Mouse (Mus musculus): Measurements from ENCODE around the gene Yif1a. TPM values are rescaled to one million over a fixed set of nuclear protein-coding genes. Genes with fewer than 3 reads are reported as not detected.

Yif1a gene
- polyA plus RNA-seq, 1 experiment from 2014 or later: 95.3 TPM

DNA sequence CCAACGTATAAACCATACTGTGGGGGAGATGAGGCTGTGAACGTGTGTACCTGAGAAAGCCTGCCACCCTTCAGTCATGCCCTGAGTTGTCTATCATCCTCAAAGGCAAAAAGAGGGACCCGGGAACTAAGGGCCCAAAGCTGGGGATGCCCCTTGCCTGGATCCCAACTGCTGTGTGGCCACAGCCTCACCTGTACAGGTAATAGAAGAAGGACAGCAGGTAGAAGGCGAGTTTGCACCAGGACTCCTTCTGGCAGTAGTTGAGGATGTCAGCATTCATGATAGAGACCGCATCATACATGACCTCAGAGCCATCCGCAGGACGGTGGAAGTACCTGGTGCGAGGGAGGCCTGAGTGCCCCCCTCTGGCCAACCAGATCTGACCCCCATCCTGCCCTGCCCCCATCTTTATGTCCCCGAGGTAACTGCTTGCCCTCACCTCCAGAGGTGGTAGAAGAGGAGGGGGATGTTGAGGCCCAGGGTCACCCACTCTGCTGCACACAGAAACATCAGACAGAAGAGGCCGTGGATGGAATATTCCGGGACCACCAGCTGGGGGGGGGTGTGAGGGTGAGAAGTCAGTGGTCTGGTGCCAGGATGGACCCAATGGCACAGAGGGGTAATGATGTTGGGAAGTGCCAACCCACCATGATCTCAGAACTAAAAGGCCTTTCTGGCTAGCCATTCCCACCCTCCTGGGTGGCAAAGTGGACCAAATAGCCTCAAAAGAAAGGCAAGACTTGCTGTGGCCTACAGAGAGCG is 5.3 kb downstream of the Yif1a start:
- peaks cover 3% of the 10 kb centered on the region; the same call in 1 of the 2 replicates for H3K27me3 ChIP-seq (ENCODE audit: control insufficient read depth, insufficient read depth, low read depth, low read length)
- H3K9ac ChIP-seq (ENCODE audit: low read length): no peak overlapping the region
- no peaks in the 10 kb centered on the region for H3K9me3 ChIP-seq (ENCODE audit: control insufficient read depth, low read length)
- peaks cover 14% of the 10 kb centered on the region for H3K36me3 ChIP-seq (ENCODE audit: control insufficient read depth, insufficient read depth, low read length)
- no peak overlapping the region for H3K4me3 ChIP-seq (ENCODE audit: low read length)
- 69% methylated on average over 12 of the region's 12 CpGs for WGBS
- H3K27ac ChIP-seq (ENCODE audit: low read length): no peak overlapping the region
- H3K4me2 ChIP-seq (ENCODE audit: low read depth, low read length): no peak overlapping the region
- ATAC-seq (ENCODE audit: low read depth): no peak
- peaks cover 16% of the 10 kb centered on the region for H3K4me1 ChIP-seq (replicated peaks; ENCODE audit: control insufficient read depth, insufficient read depth, low read length)

DNA sequence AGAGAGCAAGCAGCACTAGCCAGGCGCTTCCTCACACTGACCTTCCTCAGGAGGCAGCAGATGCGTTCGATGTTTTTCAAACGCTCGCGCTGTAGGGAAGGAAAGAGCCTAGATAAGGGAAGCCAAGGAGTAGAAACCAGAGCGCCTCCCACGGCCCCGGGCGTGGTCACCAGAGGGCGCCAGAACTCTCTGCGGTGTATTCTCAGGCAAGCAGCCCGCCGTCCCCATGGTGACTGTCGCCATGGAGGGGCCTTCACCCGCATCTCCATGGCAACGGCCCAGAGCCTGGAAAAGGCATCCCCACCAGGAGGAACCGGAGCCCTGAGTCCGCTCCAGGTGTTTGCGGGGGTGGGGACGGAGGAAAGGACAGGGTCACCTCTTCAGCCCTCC is 5.9 kb downstream of the Yif1a start:
- H3K9me3 ChIP-seq (ENCODE audit: control insufficient read depth, low read length): no peaks in the 10 kb centered on the region
- no peak overlapping the region for H3K9ac ChIP-seq (ENCODE audit: low read length)
- peaks cover 3% of the 10 kb centered on the region; the same call in 1 of the 2 replicates for H3K27me3 ChIP-seq (ENCODE audit: control insufficient read depth, insufficient read depth, low read depth, low read length)
- peaks cover 14% of the 10 kb centered on the region for H3K36me3 ChIP-seq (ENCODE audit: control insufficient read depth, insufficient read depth, low read length)
- H3K4me1 ChIP-seq (replicated peaks; ENCODE audit: control insufficient read depth, insufficient read depth, low read length): peaks cover 14% of the 10 kb centered on the region
- H3K4me3 ChIP-seq (ENCODE audit: low read length): no peak overlapping the region
- WGBS: 1% methylated on average over 21 of the region's 21 CpGs
- H3K27ac ChIP-seq (ENCODE audit: low read length): no peak overlapping the region
- peak; percentile 69 for ATAC-seq (ENCODE audit: low read depth)
- no peak overlapping the region for H3K4me2 ChIP-seq (ENCODE audit: low read depth, low read length)

DNA sequence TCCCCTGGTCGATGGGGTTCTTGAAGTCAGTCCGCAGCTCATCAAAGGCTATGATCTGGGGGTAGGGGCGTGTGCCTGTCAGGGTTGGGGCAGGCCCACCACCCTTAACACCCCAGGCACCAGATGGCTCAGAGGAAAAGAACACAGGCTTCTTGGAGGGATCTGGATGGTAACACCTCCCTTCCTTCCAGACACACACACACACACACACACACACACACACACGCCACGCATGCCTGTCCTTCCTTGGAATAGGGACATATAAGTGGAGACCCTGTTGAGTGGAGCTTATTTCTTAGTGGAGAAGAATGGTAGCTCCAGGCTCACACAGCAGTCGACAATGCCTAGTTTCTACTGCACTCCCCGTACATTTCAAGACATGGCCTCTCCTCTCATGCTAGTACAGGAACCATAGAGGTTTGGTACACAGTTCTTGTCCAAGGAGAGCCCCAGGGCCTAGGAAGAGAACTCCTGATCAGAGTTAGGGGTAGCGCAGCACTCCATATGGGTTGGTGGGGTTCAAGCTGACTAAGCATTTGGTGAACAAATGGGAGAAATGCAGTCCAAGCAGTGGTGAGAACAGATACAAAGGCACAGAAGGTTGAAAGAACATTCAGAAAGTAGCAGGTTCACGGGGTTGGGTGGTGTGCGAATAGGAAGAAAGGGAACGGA is 6.5 kb downstream of the Yif1a start:
- Histone ChIP-seq H3K27me3 (ENCODE audit: control insufficient read depth, insufficient read depth, low read depth, low read length) (peaks cover 3% of the 10 kb centered on the region; the same call in 1 of the 2 replicates), H3K9me3 (ENCODE audit: control insufficient read depth, low read length) (no peaks in the 10 kb centered on the region), H3K27ac (ENCODE audit: low read length) (no peak overlapping the region), H3K36me3 (ENCODE audit: control insufficient read depth, insufficient read depth, low read length) (peaks cover 15% of the 10 kb centered on the region), H3K9ac (ENCODE audit: low read length) (no peak overlapping the region), H3K4me1 (replicated peaks; ENCODE audit: control insufficient read depth, insufficient read depth, low read length) (peaks cover 12% of the 10 kb centered on the region), H3K4me3 (ENCODE audit: low read length) (no peak overlapping the region), H3K4me2 (ENCODE audit: low read depth, low read length) (no peak overlapping the region)
- 40% methylated on average over 11 of the region's 11 CpGs for WGBS
- ATAC-seq (ENCODE audit: low read depth): peak; percentile 0; the same call in 1 of the 2 replicates

DNA sequence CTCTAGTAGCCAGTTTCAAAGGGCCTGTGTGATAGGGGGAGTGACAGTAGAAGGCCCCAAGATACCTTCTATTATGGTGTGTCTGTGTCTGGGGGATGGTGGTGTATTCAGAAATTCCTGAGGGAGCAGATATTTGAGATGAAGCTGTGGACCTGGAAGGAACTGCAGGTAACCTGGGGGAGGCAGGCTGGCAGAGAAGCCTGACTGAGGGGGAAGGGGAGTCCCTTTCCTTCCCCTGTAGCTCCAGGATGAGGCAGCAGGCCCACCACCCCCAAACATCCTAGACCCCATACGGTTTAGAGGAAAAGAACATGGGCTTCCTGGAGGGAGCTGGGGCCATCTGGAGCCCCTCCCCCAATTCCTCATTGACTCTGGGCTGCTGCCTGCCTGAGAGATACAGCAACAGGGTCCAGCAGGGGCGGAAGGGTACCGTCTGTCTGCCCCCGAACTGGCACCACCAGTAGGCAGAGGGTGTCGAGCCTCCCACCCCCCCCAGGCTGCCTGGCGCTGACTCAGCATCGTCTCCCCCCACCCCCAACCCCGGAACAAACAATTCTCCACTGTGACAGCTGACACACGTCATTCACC is 7.6 kb downstream of the Yif1a start:
- Histone ChIP-seq H3K4me3 (ENCODE audit: low read length) (no peak overlapping the region), H3K4me1 (replicated peaks; ENCODE audit: control insufficient read depth, insufficient read depth, low read length) (peaks cover 12% of the 10 kb centered on the region), H3K27me3 (ENCODE audit: control insufficient read depth, insufficient read depth, low read depth, low read length) (peaks cover 3% of the 10 kb centered on the region; the same call in 1 of the 2 replicates), H3K4me2 (ENCODE audit: low read depth, low read length) (no peak overlapping the region), H3K9ac (ENCODE audit: low read length) (no peak overlapping the region), H3K9me3 (ENCODE audit: control insufficient read depth, low read length) (no peaks in the 10 kb centered on the region), H3K36me3 (ENCODE audit: control insufficient read depth, insufficient read depth, low read length) (peaks cover 24% of the 10 kb centered on the region), H3K27ac (ENCODE audit: low read length) (no peak overlapping the region)
- no peak for ATAC-seq (ENCODE audit: low read depth)
- WGBS: 7% methylated on average over 9 of the region's 9 CpGs

DNA sequence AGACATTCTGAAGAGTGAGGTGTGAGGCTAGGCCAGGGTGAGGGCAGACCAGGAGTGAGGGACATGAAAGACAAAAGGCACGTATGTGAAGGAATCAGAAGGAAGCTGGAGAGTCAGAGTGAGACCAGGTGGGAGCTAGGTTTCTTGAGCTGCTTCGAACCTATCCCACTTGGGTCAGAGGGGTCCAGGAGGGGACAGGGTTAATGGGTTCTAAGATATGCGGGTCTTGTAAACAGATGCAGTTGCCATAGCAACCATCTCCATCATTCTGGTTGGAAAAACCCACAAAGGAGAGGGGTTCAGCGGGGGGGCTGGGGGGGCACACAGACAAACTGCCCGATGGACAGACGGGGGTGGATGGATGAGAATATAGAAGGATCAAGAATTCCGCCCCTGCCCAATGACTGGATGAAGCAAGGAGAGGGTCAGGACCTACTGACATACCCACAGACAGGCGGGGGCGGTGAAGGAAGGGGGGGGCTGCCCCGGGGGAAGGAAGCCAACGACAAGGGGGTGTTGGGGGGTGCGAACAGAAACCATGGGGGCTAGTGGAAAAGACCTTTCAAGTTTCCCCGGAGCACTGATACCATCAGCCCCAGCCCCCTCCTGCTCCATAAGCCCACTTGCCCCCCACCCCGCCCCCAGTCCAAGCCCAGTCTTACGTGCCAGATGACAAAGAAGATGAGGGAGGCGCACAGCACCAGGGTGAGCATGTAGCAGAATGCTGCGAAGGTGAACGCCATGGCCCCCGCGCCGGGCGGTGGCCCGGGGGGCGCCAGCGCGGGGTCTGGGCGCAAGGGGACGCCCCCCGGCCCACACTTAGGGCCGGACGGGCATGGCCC is 9.4 kb downstream of the Yif1a start:
- H3K4me3 ChIP-seq (ENCODE audit: low read length): peak overlapping the region; percentile 57
- peaks cover 19% of the 10 kb centered on the region for H3K36me3 ChIP-seq (ENCODE audit: control insufficient read depth, insufficient read depth, low read length)
- H3K4me1 ChIP-seq (replicated peaks; ENCODE audit: control insufficient read depth, insufficient read depth, low read length): peaks cover 12% of the 10 kb centered on the region
- no peak overlapping the region for H3K27ac ChIP-seq (ENCODE audit: low read length)
- H3K9ac ChIP-seq (ENCODE audit: low read length): peak overlapping the region; percentile 72
- 4% methylated on average over 27 of the region's 31 CpGs for WGBS
- H3K9me3 ChIP-seq (ENCODE audit: control insufficient read depth, low read length): no peaks in the 10 kb centered on the region
- ATAC-seq (ENCODE audit: low read depth): no peak; the same call in 1 of the 2 replicates
- peaks cover 3% of the 10 kb centered on the region; the same call in 1 of the 2 replicates for H3K27me3 ChIP-seq (ENCODE audit: control insufficient read depth, insufficient read depth, low read depth, low read length)
- peak overlapping the region; percentile 99 for H3K4me2 ChIP-seq (ENCODE audit: low read depth, low read length)

DNA sequence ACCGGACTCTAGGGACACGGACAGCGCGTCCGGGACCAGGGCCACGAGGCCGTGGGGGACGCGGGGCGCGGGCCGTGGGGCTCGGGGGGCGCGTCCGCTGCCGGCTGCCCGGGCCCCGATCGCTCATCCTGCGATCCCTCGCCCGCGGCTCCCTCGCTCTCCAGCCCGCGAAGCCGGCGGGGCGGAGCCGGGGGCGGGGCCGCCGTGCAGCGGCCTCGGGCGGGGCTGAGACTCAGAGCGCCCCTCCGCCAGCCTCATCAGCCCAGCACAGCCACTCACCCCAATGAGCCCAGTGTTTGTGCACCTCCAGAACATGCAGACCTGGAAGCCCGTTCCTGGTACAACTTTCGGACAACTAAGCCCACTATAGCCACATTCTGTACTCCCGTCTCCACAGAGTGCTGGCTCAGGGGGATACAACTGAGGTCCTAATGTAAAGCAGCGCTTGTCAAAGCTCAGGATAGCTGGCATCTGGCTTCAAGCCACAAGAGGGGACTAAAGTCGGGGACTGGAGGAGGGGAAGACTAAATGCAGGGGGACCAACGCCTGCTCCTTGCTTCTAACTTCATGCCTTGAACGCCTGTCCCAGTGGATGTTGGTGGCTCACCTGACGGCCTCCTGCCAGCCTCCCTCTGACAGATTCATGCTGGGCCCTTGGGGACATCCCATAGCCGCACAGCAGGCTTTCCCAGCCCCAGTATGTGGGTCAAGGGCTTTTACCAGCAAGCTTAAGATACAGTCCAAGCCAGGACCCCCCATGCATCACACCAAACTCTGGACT is 10.2 kb downstream of the Yif1a start, which contains the start of gene Cnih2:
Gene Cnih2 (minus strand): TSS at position 159 of the 781 bp plus-strand sequence.
- Histone ChIP-seq H3K27me3 (ENCODE audit: control insufficient read depth, insufficient read depth, low read depth, low read length) (peaks cover 3% of the 10 kb centered on the region; the same call in 1 of the 2 replicates), H3K4me3 (ENCODE audit: low read length) (peak within 1 kb of the TSS; percentile 57), H3K27ac (ENCODE audit: low read length) (no peak within 1 kb of the TSS), H3K9ac (ENCODE audit: low read length) (peak within 1 kb of the TSS; percentile 72), H3K36me3 (ENCODE audit: control insufficient read depth, insufficient read depth, low read length) (peaks cover 21% of the 10 kb centered on the region), H3K9me3 (ENCODE audit: control insufficient read depth, low read length) (no peaks in the 10 kb centered on the region), H3K4me2 (ENCODE audit: low read depth, low read length) (peak within 1 kb of the TSS; percentile 99), H3K4me1 (replicated peaks; ENCODE audit: control insufficient read depth, insufficient read depth, low read length) (peaks cover 12% of the 10 kb centered on the region)
- ATAC-seq (ENCODE audit: low read depth): peak; percentile 79
- WGBS: 4% methylated on average over 32 of the region's 48 CpGs

DNA sequence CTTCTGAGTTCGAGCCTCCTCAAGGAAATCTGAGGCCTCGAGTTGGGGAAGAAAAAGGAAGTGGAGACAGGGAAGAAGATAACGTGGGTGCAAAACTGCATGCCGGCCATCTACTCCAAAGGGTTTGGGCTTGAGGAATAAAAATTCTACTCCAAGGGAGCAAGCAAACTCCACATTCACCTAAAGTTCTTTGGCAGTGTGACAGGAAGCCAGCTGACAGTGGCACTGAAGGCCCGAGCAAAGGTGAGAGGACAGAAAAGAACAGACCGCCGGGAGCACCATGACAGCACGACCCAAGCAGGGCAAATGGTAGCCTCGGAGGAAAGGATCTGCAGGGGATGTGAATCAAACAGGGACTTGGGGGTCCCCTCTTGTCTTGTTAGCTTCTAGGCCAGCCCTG is 17.7 kb downstream of the Yif1a start:
- Histone ChIP-seq H3K9ac (ENCODE audit: low read length) (peak overlapping the region; percentile 91), H3K9me3 (ENCODE audit: control insufficient read depth, low read length) (no peaks in the 10 kb centered on the region), H3K4me3 (ENCODE audit: low read length) (peak overlapping the region; percentile 86), H3K4me2 (ENCODE audit: low read depth, low read length) (peak overlapping the region; percentile 79), H3K27ac (ENCODE audit: low read length) (peak overlapping the region; percentile 94), H3K27me3 (ENCODE audit: control insufficient read depth, insufficient read depth, low read depth, low read length) (no peaks in the 10 kb centered on the region), H3K36me3 (ENCODE audit: control insufficient read depth, insufficient read depth, low read length) (peaks cover 25% of the 10 kb centered on the region), H3K4me1 (replicated peaks; ENCODE audit: control insufficient read depth, insufficient read depth, low read length) (peaks cover 13% of the 10 kb centered on the region)
- no peak; the same call in 1 of the 2 replicates for ATAC-seq (ENCODE audit: low read depth)
- WGBS: 3% methylated on average over 9 of the region's 9 CpGs

DNA sequence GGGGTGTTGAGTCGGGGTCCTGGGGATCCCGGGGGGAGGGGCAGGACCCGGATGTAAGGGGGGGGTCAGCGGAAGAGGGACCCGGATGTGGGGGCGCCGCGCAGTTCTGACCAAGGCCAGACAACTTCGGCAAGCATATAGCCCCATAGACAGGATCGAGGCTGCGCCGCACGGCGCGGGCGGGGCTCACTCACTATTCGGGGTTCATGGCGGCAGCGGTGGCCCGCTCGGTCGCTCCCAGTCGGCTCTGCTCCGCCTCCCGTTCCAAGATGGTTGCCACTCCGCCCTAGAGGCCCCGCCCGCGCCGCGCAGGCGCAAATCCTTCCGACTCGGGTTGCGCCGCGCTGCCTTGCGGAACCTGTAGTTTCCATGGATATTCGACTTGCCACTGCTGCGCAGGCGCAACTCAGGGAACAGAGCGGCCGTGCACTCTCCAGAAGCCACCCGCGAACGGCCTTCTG is 18.4 kb downstream of the Yif1a start, which contains the start of gene Rab1b:
Gene Rab1b (minus strand): TSS at position 342 of the 461 bp plus-strand sequence.
- WGBS: under 1% methylated on average over 46 of the region's 46 CpGs
- peaks cover 13% of the 10 kb centered on the region for H3K4me1 ChIP-seq (replicated peaks; ENCODE audit: control insufficient read depth, insufficient read depth, low read length)

More for the DNA sequence above, 18.4 kb downstream of the Yif1a start, which contains the start of gene Rab1b:
- peaks cover 27% of the 10 kb centered on the region for H3K36me3 ChIP-seq (ENCODE audit: control insufficient read depth, insufficient read depth, low read length)
- no peaks in the 10 kb centered on the region for H3K27me3 ChIP-seq (ENCODE audit: control insufficient read depth, insufficient read depth, low read depth, low read length)
- peak within 1 kb of the TSS; percentile 91 for H3K9ac ChIP-seq (ENCODE audit: low read length)
- H3K9me3 ChIP-seq (ENCODE audit: control insufficient read depth, low read length): no peaks in the 10 kb centered on the region
- H3K4me2 ChIP-seq (ENCODE audit: low read depth, low read length): peak within 1 kb of the TSS; percentile 79
- ATAC-seq (ENCODE audit: low read depth): peak; percentile 96
- peak within 1 kb of the TSS; percentile 86 for H3K4me3 ChIP-seq (ENCODE audit: low read length)
- peak within 1 kb of the TSS; percentile 94 for H3K27ac ChIP-seq (ENCODE audit: low read length)

Data from lung, embryonic 16.5 days (tissue).